Mouse (Mus musculus) kidney, adult 2 months (tissue): Measurements from ENCODE around the gene Sgpl1.

Experiments used
- CTCF ChIP-seq: fragments of 200-500 bp; conservative IDR thresholded peaks from 2 replicates; pipeline ENCODE4 v1.5.1; 2011; ENCODE audit warnings: low read depth, mild to moderate bottlenecking, control low read depth, low read length, moderate library complexity, mixed read lengths; ENCODE audit not compliant: insufficient read depth, insufficient read length
- POLR2A ChIP-seq: fragments of 200-500 bp; IDR thresholded peaks from one replicate; pipeline ENCODE4 v1.6.1; 2011; ENCODE audit warnings: low read depth, low read length, control low read depth

DNA sequence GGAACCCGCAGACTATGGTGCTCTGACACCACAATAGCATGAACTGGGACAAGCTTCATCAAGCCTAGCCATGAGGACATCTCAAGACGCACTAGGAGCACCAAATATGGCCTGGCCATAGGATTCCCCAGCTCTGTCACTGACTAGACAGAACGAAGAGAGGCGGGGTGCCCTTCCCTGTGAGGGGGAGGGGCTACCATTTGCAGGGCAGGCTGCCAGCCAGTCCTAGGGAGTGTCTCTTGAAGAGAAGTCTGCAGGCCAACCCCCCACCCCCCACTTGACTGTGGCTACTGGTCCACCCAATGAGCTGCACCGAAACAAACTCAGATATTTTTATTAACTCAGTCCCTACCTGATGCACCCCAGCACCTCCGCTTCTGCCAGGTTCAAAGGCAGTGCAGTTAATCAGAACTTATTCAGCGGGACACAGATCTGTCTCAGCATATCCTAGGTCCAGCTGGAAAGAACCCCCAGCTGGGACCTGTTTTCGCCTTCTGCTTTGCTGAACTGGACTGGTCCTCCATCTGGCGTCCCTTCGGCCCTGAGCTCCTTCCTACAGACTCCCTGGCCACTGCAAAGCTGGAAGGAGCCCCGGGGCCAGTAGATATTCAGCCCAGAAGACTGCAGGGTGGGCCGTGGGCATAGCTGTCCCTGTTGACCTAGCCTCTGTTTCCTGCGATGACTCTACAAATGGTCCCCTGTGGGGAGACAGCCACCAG lies 82.1 kb downstream of the Sgpl1 start:
- TF ChIP-seq CTCF, result no peak
- TF ChIP-seq POLR2A, result no peak
